Mouse (Mus musculus) heart, embryonic 12.5 days (tissue): Measurements from ENCODE around the gene Plxnb3. TPM values are rescaled to one million over a fixed set of nuclear protein-coding genes. Genes with fewer than 3 reads are reported as not detected.

ENCODE experiments used
- polyA plus RNA-seq: library from polyadenylated mRNA; unstranded; fragments of >200 nt; fragmentation: Nextera tagmentation; extraction: Ambion mirVana; gene quantifications from 2 replicates; pipeline ENCODE4 v1.2.1, GENCODE M21; 2016

Plxnb3 gene
- polyA plus RNA-seq, 1 experiment from 2014 or later: 0.43 TPM

Other genes with a start within 250 kb of the Plxnb3 start
- 9.8 and 10.3 TPM in 2 replicates for gene Dusp9, start 117.7 kb upstream of the Plxnb3 start, polyA plus RNA-seq
- 10.7 and 11.0 TPM in 2 replicates for gene Pnck, start 97.0 kb upstream of the Plxnb3 start, polyA plus RNA-seq
- gene Slc6a8, start 83.9 kb upstream of the Plxnb3 start, polyA plus RNA-seq: 8.8 and 9.8 TPM in 2 replicates
- 154 and 176 TPM in 2 replicates for gene Bcap31, start 40.9 kb upstream of the Plxnb3 start, polyA plus RNA-seq
- gene Abcd1, start 40.5 kb upstream of the Plxnb3 start, polyA plus RNA-seq: 12.2 and 12.6 TPM in 2 replicates
- gene Srpk3, start 17.3 kb downstream of the Plxnb3 start, polyA plus RNA-seq: 72.5 and 75.2 TPM in 2 replicates
- gene Idh3g, start 29.8 kb downstream of the Plxnb3 start, polyA plus RNA-seq: 270 and 279 TPM in 2 replicates
- 144 and 145 TPM in 2 replicates for gene Ssr4, start 29.9 kb downstream of the Plxnb3 start, polyA plus RNA-seq
- 0.42 and 0.54 TPM in 2 replicates for gene Pdzd4, start 67.9 kb downstream of the Plxnb3 start, polyA plus RNA-seq
- gene Avpr2, start 135.0 kb downstream of the Plxnb3 start, polyA plus RNA-seq: not detected in 2 replicates
- gene L1cam, start 139.0 kb downstream of the Plxnb3 start, polyA plus RNA-seq: 0.58 and 0.73 TPM in 2 replicates
- 1.4 and 1.9 TPM in 2 replicates for gene Arhgap4, start 164.8 kb downstream of the Plxnb3 start, polyA plus RNA-seq
- 77.6 and 87.2 TPM in 2 replicates for gene Naa10, start 164.9 kb downstream of the Plxnb3 start, polyA plus RNA-seq
- 50.2 and 50.8 TPM in 2 replicates for gene Renbp, start 173.8 kb downstream of the Plxnb3 start, polyA plus RNA-seq
- 41.3 and 47.3 TPM in 2 replicates for gene Hcfc1, start 209.3 kb downstream of the Plxnb3 start, polyA plus RNA-seq